Mouse (Mus musculus) heart, adult 2 months (tissue): ENCODE results near the gene Trpv4.

Experiments
- CTCF ChIP-seq: fragments of 200-600 bp; IDR thresholded peaks from 2 replicates; pipeline ENCODE4 v1.8.1; 2022; ENCODE audit warnings: antibody characterized with exemption, mild to moderate bottlenecking, moderate library complexity
- EP300 ChIP-seq: fragments of 200-500 bp; IDR thresholded peaks from 2 replicates; pipeline ENCODE4 v1.6.1; 2011; ENCODE audit warnings: low read depth, low read length, control low read depth; ENCODE audit not compliant: insufficient read depth
- POLR2A ChIP-seq: fragments of 200-500 bp; IDR thresholded peaks from 2 replicates; pipeline ENCODE4 v1.6.1; 2011; ENCODE audit warnings: mild to moderate bottlenecking, low read depth, low read length, control low read depth; ENCODE audit not compliant: insufficient read depth

DNA sequence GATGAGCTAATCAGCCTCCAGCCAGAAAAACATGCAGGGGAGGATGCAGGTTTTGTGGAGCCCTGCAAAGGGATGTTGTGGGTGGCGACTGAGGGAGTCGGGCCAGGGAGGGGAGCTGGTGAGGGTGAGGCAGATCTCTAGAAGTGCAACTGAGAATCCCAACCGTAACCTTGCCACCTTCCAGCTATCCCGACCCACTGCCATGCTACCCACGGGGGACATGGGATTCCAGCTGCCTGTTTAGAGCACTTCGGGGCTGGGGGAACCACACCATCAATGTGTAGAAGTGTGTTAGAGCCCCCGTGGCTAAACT lies 18.6 kb downstream of the Trpv4 start:
- TF ChIP-seq POLR2A (no peak), CTCF (no peak), EP300 (no peak)
